Mouse (Mus musculus) adrenal gland, postnatal 4 days (tissue): ENCODE data around the gene Kng1. TPM values are rescaled to one million over a fixed set of nuclear protein-coding genes. Genes with fewer than 3 reads are reported as not detected.
"Not testable (repeated sequence)": the region's sequence is repeated elsewhere in the genome, so short reads cannot be mapped to it uniquely, and the experiment has no call there.

Experiments used
- DNase-seq, 2 experiments: peaks; one replicate each; pipeline ENCODE4 v3.0.0; 2021 to 2022; ENCODE audit warnings: low spot score in 2 of 2, mixed read lengths in 2 of 2
- long read RNA-seq, 2 experiments: library from polyadenylated mRNA; stranded (forward); transcript quantifications; one replicate each; pipeline ENCODE4 v2.0.0; 2021
- total RNA-seq, 2 experiments: library from RNA; stranded (reverse); gene quantifications; 2 replicates each; pipeline ENCODE4 v1.2.3; 2021

The Kng1 gene
- 100 to 1,000 TPM in 1 of 2 experiments, 10 to 100 TPM in 1; 10.7 to 386 TPM for total RNA-seq
- long read RNA-seq, experiment 1, transcript Kng1-201 (10 exons, 2,255 nt), result minor isoform, 18 of 1,178 reads
- long read RNA-seq, experiment 1, transcript Kng1-202 (11 exons, 1,995 nt), result major isoform, 653 of 1,178 reads
- long read RNA-seq, experiment 1, transcript Kng1-203 (11 exons, 1,827 nt), result minor isoform, 9 of 1,178 reads
- long read RNA-seq, experiment 1, partial matches to known transcripts, result 468 of 1,178 reads
- long read RNA-seq, experiment 1, other reads (novel, unspliced or antisense), result 30 of 1,178 reads
- long read RNA-seq, experiment 2, transcript Kng1-202 (11 exons, 1,995 nt), result major isoform, 5 of 10 reads
- long read RNA-seq, experiment 2, partial matches to known transcripts, result 0 of 10 reads
- long read RNA-seq, experiment 2, other reads (novel, unspliced or antisense), result 5 of 10 reads

GRCm38 (mm10) chr16:23057668-23058447 lies at the start of gene Kng1:
TSS of gene Kng1 (plus strand) at chr16:23057865.
- not testable (repeated sequence) for DNase-seq

- not testable (repeated sequence) for DNase-seq
These were observed 43.9 kb upstream of the Kng1 start for GRCm38 (mm10) chr16:23013786-23014185.

- DNase-seq, result not testable (repeated sequence)
These were observed 43.0 kb upstream of the Kng1 start for GRCm38 (mm10) chr16:23014645-23015044.

DNA sequence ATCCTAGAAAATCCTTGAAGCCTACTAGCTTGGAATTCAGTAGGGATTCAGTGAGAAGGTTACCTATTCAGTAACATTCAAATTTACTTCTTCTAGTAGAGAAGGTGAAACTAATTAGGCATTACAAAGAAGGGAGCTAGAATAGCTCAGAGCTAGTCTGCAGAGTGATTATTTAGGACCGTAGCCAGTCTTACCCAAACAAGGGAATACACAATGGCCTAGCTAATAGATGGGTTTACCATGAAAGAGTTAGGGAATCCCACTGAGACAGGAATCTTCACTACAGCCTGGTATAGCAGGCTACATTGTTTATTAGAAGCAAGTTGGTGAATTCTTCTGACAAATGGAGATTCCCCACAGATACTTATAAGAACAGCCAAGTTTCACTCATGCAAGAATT lies 37.1 kb upstream of the Kng1 start:
- DNase-seq, result not testable (repeated sequence)

GRCm38 (mm10) chr16:23025111-23025510 lies 32.6 kb upstream of the Kng1 start:
- DNase-seq, result no peak

GRCm38 (mm10) chr16:23026582-23026981 lies 31.1 kb upstream of the Kng1 start:
- DNase-seq, result no peak

DNA sequence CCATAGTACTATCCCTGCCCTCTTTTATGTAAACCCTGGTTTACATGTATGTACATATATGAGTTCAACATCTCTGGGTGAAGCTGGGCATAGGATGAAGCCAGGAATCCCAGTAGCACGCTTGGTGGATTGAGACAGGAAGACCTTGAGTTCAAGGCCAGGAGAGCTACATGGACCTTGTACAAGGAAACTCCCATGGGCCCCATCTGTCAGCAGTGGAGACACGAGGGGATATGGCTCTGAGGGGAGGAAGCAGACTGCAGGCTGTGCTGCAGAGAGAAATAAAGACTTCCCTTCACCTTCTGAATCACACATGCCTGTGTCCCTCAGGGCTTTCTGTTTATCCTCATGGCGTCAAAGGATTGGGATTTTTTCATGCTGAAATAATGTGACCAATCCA lies 30.3 kb upstream of the Kng1 start:
- not testable (repeated sequence) for DNase-seq

GRCm38 (mm10) chr16:23028966-23029600 lies 28.6 kb upstream of the Kng1 start, which contains the start of gene Kng2:
TSS of gene Kng2 (minus strand) at chr16:23029482.
- DNase-seq, result not testable (repeated sequence)

DNA sequence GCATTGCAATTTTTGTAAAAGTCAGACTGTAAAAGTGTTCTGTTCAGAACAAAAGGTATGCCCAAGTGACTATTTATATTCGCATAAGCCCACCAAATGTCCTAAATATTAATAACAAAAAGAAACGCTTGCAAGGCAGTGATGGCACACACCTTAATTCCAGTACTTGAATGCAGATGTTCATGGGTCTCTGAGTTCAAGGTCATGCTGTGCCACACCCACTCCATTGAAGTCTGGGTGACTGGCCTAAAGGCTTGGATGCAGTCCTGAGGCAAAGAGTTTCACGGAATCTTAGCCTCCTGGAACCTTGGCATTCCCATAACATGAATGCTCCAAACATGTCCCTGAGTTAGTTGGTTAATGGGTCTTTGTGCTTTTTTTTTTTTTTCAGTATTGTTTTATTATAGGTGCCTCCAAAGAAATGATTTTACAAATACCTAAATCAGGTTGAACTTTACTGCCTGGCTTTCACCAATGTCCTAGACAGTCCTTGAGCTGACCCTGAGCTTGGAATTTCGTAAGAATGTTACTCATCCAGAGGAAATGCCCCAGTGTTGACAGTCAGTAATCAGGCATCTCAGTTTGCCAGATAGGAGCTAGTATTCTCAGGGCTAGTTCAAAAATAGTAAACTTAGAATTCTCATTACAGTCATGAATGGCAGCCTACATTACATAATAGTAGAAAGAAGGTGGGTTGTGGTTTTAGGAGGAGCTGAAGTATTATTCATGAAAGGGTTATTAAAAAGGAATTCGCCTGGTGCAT lies 26.8 kb upstream of the Kng1 start:
- no peak for DNase-seq

- DNase-seq, result no peak
These were observed 24.0 kb upstream of the Kng1 start for GRCm38 (mm10) chr16:23033673-23034072.

GRCm38 (mm10) chr16:23037744-23038143 lies 19.9 kb upstream of the Kng1 start:
- no peak for DNase-seq

- no peak for DNase-seq
These were observed 18.4 kb upstream of the Kng1 start for GRCm38 (mm10) chr16:23039281-23039680.

GRCm38 (mm10) chr16:23040876-23041275 lies 16.8 kb upstream of the Kng1 start:
- no peak for DNase-seq

DNA sequence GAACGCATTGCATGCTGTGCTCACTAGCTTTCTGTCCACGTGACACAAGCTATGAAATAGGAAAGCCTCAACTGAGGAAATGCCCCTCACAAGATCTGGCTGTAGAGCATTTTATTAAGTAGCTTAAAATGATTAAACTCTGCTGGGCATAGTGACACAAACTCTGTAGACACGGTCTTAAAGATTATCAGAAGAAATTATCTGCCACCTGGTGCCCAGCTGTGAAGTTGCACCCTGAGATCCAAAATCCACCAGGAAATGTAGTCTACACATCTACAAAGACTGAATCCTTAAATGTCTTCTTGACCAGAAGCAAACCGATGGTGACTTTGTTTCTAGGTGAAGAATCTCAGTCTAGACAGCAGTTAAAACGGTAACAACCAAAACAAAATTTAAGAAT lies 11.3 kb upstream of the Kng1 start:
- no peak for DNase-seq

DNA sequence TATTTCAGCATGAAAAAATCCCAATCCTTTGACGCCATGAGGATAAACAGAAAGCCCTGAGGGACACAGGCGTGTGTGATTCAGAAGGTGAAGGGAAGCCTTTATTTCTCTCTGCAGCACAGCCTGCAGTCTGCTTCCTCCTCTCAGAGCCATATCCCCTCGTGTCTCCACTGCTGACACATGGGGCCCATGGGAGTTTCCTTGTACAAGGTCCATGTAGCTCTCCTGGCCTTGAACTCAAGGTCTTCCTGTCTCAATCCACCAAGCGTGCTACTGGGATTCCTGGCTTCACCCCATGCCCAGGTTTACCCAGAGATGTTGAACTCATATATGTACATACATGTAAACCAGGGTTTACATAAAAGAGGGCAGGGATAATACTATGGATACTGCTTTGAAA lies 2.0 kb downstream of the Kng1 start:
- DNase-seq, result not testable (repeated sequence)

DNA sequence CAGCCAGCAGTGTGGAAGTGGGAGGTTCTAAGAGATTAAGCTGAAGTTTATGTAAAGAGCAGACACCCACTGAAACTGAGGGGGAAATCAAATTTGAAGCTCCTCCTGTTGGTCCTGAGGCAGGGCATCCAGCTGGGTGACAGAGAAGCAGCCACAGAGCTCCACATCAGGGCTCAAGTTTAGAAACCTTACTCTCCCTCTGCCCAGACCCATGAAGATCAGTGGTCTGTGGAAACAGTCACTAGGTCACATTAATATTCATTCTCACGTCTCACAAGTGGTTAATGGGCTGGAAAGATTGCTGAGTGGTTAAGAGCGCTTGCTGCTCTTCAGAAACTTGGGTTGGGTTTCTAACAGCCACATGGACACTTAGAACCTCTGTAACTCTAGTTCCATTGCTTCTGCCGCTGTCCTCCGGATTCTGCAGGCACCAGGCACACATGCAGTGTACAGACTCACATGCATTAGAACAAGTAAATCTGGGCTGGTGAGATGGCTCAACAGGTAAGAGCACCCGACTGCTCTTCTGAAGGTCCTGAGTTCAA lies 3.2 kb downstream of the Kng1 start:
- DNase-seq, result not testable (repeated sequence)

DNA sequence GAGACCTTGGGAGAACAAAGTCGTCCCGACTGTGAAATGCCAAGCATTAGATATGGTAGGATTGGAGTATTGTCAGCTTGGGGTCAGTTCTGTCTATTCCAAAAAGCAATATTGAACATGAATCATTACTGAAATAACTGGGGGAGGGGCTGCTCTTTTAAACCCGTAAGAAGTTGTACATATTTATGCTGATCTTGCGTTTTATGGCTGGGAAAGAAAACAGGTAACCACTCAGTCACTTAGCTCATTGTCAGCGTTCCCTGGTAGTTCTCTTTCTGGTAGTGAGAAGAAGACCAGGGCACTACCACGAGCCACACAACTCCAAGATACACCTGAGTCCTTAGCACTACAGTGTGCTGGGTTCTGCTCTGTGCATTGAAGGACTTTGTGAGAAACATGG lies 19.9 kb downstream of the Kng1 start:
- not testable (repeated sequence) for DNase-seq

DNA sequence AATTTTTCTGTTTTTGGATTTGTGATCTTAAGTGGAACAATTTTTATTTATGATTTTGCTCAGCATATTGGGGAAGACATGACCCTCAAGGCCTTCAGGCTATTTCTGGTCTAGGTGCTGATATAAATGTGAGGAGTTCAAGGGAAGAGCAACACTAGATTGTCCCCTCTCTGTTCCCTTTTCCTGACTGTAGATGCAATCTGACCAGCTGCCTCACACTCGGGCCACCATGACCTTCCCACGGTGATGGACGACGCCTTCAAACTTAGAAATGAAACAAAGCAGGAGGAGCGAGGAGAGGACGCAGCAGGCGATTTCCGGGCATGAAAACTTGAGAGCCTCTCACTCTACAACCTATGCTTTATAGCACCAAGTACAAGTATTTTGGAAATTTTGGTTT lies 29.5 kb downstream of the Kng1 start:
- DNase-seq, result not testable (repeated sequence)

GRCm38 (mm10) chr16:23087712-23088111 lies 30.0 kb downstream of the Kng1 start:
- not testable (repeated sequence) for DNase-seq

- not testable (repeated sequence) for DNase-seq
These were observed 30.8 kb downstream of the Kng1 start for GRCm38 (mm10) chr16:23088491-23088890.
